Mouse (Mus musculus): ENCODE measurements at regions not wholly inside any gene's neighbourhood (a gene's known extent, or its start where the extent isn't known, plus 50 kb on each side); places are given as distances from the start of the nearest gene placed in this dataset.

DNA sequence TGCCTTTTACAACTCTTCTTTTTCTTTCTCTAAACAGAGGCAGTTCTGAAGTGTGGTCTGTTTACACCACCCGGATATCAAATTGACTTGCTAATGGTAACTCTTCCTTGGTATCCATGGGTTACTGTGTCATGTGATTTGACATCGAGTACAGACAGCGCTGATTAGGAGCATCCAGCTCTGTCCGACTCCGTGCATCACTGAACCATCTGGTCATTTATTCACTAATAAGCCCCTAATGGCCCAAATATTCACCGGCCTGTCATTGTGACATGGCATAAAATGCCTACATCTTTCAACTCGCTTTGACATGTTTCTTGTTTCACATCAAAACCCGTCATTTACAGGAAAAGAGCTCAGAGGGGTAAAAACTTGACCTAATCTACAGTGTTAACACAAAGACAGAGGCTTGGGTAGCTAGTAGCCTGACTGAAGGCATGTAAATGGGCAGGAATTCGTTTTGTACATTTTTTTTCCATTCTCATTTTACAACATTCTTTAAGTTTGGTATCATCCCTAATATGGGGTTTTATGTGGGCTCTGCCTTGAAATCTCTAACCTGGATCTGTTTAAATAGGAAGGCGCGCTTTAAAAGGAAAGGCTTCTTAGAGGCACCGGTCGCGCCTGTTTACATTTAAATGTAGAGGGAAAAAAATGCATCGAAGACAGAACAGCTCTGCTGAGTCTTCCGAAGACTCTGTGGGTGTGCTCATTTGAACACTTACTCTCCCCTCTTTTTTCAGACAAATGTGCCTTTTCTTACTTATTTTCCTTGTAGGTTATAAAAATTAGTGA, 257.8 kb upstream of the Atp5g3 start:
- TF ChIP-seq POLR2A (IDR thresholded peaks at IDR 0.05; ENCODE audit: extremely low read depth, insufficient read depth, low read length), result no peak
- no peak for TF ChIP-seq CTCF (IDR thresholded peaks at IDR 0.05; ENCODE audit: extremely low read depth, insufficient read depth, low read length)

All from cortical plate, adult 2 months (tissue).